Mouse (Mus musculus) heart, embryonic 13.5 days (tissue): ENCODE measurements around the gene Bri3bp. TPM values are rescaled to one million over a fixed set of nuclear protein-coding genes. Genes with fewer than 3 reads are reported as not detected.
"Not testable (repeated sequence)": the region's sequence is repeated elsewhere in the genome, so short reads cannot be mapped to it uniquely, and the experiment has no call there.

ENCODE experiments used
- ATAC-seq: fragments of 200-750 bp; cut with Nextera tagmentation; 2 replicates; pipeline ENCODE4 v1.8.0; 2017; ENCODE audit warnings: moderate TSS enrichment; ENCODE audit not compliant: insufficient number of reproducible peaks, low FRiP score, low TSS enrichment; ENCODE audit errors: extremely low read depth
- H3K27ac ChIP-seq: fragments of 300-500 bp; sonication (generic); replicated peaks from 2 replicates; pipeline ENCODE4 v1.5.1; 2015; ENCODE audit warnings: moderate library complexity, mild to moderate bottlenecking, inconsistent platforms
- H3K27me3 ChIP-seq: fragments of 300-500 bp; sonication (generic); replicated peaks from 2 replicates; pipeline ENCODE4 v1.6.1; 2015; ENCODE audit warnings: mild to moderate bottlenecking, inconsistent platforms
- H3K36me3 ChIP-seq: fragments of 300-500 bp; sonication (generic); 2 replicates; pipeline ENCODE4 v1.6.1; 2015; ENCODE audit warnings: mild to moderate bottlenecking, inconsistent platforms
- H3K4me1 ChIP-seq: fragments of 300-500 bp; sonication (generic); 2 replicates; pipeline ENCODE4 v1.6.1; 2015; ENCODE audit warnings: inconsistent platforms
- H3K4me2 ChIP-seq: fragments of 300-500 bp; sonication (generic); 2 replicates; pipeline ENCODE4 v1.6.1; 2015; ENCODE audit warnings: inconsistent platforms, mild to moderate bottlenecking, moderate library complexity
- H3K4me3 ChIP-seq: fragments of 300-500 bp; sonication (generic); 2 replicates; pipeline ENCODE4 v1.5.1; 2015; ENCODE audit warnings: moderate library complexity, mild to moderate bottlenecking, inconsistent platforms
- H3K9ac ChIP-seq: fragments of 300-500 bp; sonication (generic); 2 replicates; pipeline ENCODE4 v1.6.1; 2015; ENCODE audit warnings: inconsistent platforms, mild to moderate bottlenecking, moderate library complexity
- H3K9me3 ChIP-seq: fragments of 300-500 bp; sonication (generic); 2 replicates; pipeline ENCODE4 v1.6.1; 2016; ENCODE audit warnings: inconsistent platforms
- WGBS: fragments of 180-500 bp; shearing (Covaris S2); methylation state at CpG from one replicate; pipeline ENCODE4 v1.1.7; 2015; ENCODE audit warnings: mixed read lengths; 5-methylcytosine and 5-hydroxymethylcytosine counted together
- polyA plus RNA-seq: library from polyadenylated mRNA; unstranded; fragments of >200 nt; fragmentation: Nextera tagmentation; extraction: Ambion mirVana; gene quantifications from 2 replicates; pipeline ENCODE4 v1.2.1, GENCODE M21; 2015

The Bri3bp gene
- polyA plus RNA-seq, 1 experiment from 2014 or later: 35.8 TPM

DNA sequence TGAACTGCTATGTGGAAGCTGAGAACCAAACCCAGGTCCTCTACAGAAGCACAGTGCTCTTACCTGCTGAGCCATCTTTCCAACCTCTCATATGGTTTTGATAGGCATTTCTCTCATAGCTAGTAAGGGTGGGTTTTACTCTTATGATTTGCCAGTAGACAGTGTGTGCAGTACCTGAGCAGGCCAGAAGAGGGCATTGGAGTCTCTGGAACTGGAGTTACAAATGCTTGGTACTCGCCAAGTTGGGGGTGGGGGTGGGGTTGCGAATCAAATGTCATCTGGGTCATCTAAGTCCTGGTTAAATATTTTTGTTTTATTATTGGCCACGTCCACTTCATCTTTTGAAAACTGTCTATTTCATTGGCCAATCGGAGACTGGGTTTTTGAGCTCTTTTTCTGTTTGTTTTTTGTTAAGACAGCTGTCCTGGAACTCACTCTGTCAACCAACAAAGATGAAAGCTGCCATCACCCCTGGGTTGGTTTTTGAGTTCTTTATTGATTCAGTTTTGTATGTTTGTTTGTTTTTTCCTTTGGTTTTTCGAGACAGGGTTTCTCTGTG lies 29.3 kb upstream of the Bri3bp start:
- Histone ChIP-seq H3K4me2 (no peak overlapping the region), H3K9me3 (no peaks in the 10 kb centered on the region), H3K36me3 (peaks cover 37% of the 10 kb centered on the region), H3K27me3 (no peaks in the 10 kb centered on the region), H3K27ac (no peak overlapping the region), H3K4me1 (peaks cover 30% of the 10 kb centered on the region), H3K9ac (no peak overlapping the region), H3K4me3 (no peak overlapping the region)
- no peak for ATAC-seq
- 63% methylated on average over 5 of the region's 5 CpGs for WGBS

DNA sequence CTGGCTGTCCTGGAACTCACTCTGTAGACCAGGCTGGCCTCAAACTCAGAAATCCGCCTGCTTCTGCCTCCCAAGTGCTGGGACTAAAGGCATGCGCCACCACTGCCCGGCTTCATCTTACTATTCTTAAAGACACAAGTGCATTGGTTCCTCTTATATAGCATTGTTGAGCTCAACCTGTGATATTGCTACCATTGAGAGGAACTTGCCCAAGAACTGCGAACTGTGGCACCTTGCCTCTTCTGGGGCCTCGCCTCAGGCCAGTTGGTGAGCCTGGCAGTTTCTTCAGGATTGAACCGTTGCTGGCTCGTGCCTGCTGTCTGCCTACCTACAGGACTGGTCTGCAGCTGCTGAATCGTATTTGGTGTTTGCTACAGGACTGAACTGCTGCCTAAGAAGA lies 28.8 kb upstream of the Bri3bp start:
- not testable (repeated sequence) for H3K4me2 ChIP-seq, ATAC-seq, H3K9me3 ChIP-seq, H3K4me3 ChIP-seq, H3K9ac ChIP-seq, H3K27me3 ChIP-seq
- WGBS: 85% methylated on average over 8 of the region's 8 CpGs
- H3K36me3 ChIP-seq: peaks cover 42% of the 10 kb centered on the region
- peaks cover 25% of the 10 kb centered on the region for H3K4me1 ChIP-seq
- 0 out of 2 replicates have a peak overlapping the region, but pooled peaks have one; percentile 24 for H3K27ac ChIP-seq

DNA sequence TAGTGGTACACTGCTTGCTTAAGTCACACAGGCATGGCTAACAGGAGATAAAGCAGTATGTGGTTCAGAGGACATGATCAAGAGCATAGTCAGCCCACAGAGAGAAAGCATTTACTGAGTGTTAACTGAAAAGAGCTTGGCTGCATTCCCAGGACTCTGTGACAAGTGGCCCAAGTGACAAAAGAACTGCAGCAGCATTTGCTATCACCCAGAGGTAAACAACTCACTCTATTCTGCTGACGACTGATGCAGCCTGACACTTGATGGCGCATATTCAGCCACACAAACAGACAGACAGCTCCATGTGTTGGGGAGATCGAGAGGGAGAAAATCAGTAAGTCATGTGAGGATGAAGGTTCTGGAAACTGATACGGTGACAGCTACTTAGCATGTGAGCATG lies 27.6 kb upstream of the Bri3bp start:
- peak overlapping the region; percentile 85 for H3K27ac ChIP-seq
- peaks cover 18% of the 10 kb centered on the region for H3K4me1 ChIP-seq
- no peak overlapping the region for H3K4me2 ChIP-seq
- WGBS: 40% methylated on average over 4 of the region's 4 CpGs
- no peaks in the 10 kb centered on the region for H3K27me3 ChIP-seq
- no peak overlapping the region for H3K4me3 ChIP-seq
- peaks cover 54% of the 10 kb centered on the region for H3K36me3 ChIP-seq
- H3K9me3 ChIP-seq: no peaks in the 10 kb centered on the region
- H3K9ac ChIP-seq: no peak overlapping the region
- ATAC-seq: peak; percentile 27; the same call in 1 of the 2 replicates

DNA sequence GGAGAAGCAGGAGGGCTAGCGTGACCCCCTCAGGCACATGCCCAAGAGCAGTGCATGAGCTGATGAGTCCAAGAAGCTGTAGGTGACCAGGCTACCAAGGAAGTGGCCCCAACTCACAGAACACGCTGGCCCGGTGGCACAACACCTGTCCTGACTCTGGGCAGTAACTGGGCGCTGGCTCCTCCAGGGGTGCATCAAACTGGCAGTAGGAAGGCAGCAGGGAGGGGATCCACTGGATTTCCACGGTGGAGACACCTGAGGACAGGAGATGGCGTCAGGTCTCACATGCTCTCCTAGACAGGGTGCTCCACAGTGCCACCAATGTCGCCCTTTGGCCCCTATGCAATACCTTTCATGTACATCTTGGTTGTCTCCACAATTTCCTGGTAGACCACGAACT lies 25.2 kb upstream of the Bri3bp start:
- no peaks in the 10 kb centered on the region for H3K27me3 ChIP-seq
- no peaks in the 10 kb centered on the region for H3K9me3 ChIP-seq
- H3K4me3 ChIP-seq: no peak overlapping the region
- peaks cover 7% of the 10 kb centered on the region for H3K4me1 ChIP-seq
- H3K4me2 ChIP-seq: no peak overlapping the region
- peaks cover 77% of the 10 kb centered on the region for H3K36me3 ChIP-seq
- no peak for ATAC-seq
- H3K27ac ChIP-seq: no peak overlapping the region
- no peak overlapping the region for H3K9ac ChIP-seq
- 91% methylated on average over 8 of the region's 8 CpGs for WGBS

DNA sequence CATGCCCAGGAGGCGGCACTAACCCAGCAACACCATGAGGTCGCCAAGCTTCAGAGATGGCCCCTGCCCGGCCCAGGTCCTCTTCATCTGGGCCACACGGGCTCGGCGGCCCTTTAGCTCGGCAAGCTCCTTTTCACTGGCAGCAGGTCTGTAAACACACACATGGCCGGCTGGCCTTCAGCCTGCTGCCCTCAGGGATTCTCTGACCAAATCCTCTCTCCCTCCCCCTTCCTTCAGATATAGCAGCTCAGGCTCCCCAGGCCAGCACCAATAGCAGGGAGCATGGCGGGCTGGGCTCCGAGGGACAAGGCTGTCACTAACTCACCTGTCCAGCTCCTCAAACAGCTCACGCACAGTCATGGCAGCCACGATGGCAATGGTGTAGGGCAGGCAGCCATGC lies 22.7 kb upstream of the Bri3bp start:
- Histone ChIP-seq H3K9ac (no peak overlapping the region), H3K27me3 (no peaks in the 10 kb centered on the region), H3K4me3 (no peak overlapping the region), H3K27ac (no peak overlapping the region), H3K36me3 (peaks cover 99% of the 10 kb centered on the region), H3K4me1 (no peaks in the 10 kb centered on the region; the same call in 1 of the 2 replicates), H3K4me2 (no peak overlapping the region), H3K9me3 (no peaks in the 10 kb centered on the region)
- WGBS: 91% methylated on average over 12 of the region's 12 CpGs
- ATAC-seq: no peak; the same call in 1 of the 2 replicates

DNA sequence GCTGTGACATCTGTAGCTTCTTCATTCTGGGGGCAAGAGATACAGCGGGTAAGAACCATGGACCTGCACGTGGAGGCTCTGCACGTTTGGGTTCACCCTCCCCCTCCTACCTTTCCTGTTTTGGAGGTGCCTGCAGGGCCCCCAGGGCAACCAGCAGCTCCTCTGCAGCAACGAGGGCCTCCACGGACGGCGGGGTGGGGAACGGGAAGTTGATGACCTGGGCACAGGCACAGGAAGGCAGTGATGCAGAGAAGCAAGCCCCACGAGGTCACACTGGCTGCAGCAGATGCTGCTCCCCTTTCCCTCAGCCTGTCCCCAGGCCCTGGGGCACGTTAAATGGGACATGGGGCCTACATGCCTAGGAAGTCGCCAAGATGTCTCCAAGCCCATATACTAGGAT lies 22.2 kb upstream of the Bri3bp start:
- WGBS: 86% methylated on average over 11 of the region's 11 CpGs

DNA sequence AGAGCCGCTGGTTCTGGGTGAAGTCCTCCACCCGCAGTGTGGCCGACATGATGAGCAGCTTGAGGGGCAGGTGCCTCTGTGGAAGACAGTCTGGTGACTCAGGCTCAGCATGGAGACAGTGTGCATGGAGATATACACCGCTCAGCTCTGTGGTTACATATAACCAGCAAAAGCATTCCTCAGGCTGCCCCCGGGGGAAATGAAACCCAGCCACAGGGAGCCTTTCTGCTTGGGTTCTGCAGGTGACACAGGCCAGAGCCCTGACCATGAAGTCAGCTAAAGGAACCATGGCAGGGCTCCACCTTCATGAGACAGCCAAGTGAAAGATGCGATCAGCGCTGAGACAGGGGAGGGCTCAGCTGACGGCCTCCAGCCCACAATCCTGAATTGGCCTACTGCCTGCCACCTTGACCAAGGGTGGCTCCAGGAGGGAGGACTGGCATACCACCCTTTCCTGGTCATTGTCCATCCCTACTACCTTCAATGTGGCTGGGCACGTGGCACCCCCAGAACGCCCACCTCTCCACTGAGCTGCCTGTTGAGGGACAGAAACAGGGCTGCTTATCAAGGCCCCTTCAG lies 15.6 kb upstream of the Bri3bp start:
- 91% methylated on average over 10 of the region's 10 CpGs for WGBS
- no peak overlapping the region for H3K4me3 ChIP-seq
- peaks cover 100% of the 10 kb centered on the region for H3K36me3 ChIP-seq
- no peak for ATAC-seq
- no peaks in the 10 kb centered on the region for H3K27me3 ChIP-seq
- H3K27ac ChIP-seq: peak overlapping the region; percentile 67
- H3K9ac ChIP-seq: no peak overlapping the region
- no peaks in the 10 kb centered on the region for H3K9me3 ChIP-seq
- no peak overlapping the region for H3K4me2 ChIP-seq
- peaks cover 9% of the 10 kb centered on the region; the same call in 1 of the 2 replicates for H3K4me1 ChIP-seq

More for the DNA sequence above, 22.2 kb upstream of the Bri3bp start:
- Histone ChIP-seq H3K36me3 (peaks cover 99% of the 10 kb centered on the region), H3K9ac (no peak overlapping the region), H3K9me3 (no peaks in the 10 kb centered on the region), H3K4me3 (no peak overlapping the region), H3K27ac (no peak overlapping the region), H3K27me3 (no peaks in the 10 kb centered on the region), H3K4me1 (no peaks in the 10 kb centered on the region), H3K4me2 (no peak overlapping the region)
- ATAC-seq: no peak

DNA sequence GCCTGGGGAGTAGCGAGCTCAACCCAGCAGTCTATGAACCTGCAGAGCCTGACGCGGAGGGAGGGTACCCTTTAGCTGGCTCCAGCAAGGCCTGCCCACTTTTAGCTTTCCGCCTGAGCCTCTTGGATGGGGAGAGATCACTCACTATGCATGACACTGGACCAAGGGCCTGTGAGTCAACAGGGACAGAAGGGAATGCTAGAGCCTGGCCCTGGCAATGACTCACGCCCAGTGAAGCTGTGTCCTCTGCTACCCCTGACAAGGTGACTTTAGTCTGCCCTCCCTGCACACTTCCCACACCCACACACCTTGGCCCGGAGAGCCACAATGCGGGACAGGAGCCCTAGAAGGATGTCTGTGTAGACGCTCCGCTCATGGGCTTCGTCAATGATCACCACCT lies 15.0 kb upstream of the Bri3bp start:
- Histone ChIP-seq H3K4me2 (no peak overlapping the region), H3K9me3 (no peaks in the 10 kb centered on the region), H3K27me3 (no peaks in the 10 kb centered on the region), H3K27ac (peak overlapping the region; percentile 67), H3K4me3 (no peak overlapping the region), H3K4me1 (peaks cover 9% of the 10 kb centered on the region; the same call in 1 of the 2 replicates), H3K9ac (0 out of 2 replicates have a peak overlapping the region, but pooled peaks have one; percentile 24), H3K36me3 (peaks cover 100% of the 10 kb centered on the region)
- WGBS: 78% methylated on average over 10 of the region's 10 CpGs
- ATAC-seq: peak; percentile 57; the same call in 1 of the 2 replicates

DNA sequence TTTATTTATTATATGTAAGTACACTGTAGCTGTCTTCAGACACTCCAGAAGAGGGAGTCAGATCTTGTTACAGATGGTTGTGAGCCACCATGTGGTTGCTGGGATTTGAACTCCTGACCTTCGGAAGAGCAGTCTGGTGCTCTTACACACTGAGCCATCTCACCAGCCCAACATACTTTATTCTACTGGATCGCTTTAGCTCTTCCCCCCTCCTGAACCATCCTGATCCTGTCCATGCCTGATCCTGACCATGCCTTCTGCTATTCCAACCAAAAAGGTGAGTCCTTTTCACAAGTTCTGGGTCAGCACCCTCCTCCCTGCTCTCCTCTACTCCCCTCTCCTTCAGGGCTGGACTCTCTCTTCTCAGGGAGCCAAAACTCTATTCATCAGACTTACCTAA lies 9.0 kb upstream of the Bri3bp start:
- not testable (repeated sequence) for H3K9me3 ChIP-seq, H3K4me3 ChIP-seq, H3K27me3 ChIP-seq, H3K27ac ChIP-seq, ATAC-seq
- Histone ChIP-seq H3K4me1 (peaks cover 18% of the 10 kb centered on the region), H3K36me3 (peaks cover 42% of the 10 kb centered on the region), H3K4me2 (peak overlapping the region; percentile 94), H3K9ac (peak overlapping the region; percentile 91; the same call in 1 of the 2 replicates)
- 92% methylated on average over 2 of the region's 2 CpGs for WGBS

DNA sequence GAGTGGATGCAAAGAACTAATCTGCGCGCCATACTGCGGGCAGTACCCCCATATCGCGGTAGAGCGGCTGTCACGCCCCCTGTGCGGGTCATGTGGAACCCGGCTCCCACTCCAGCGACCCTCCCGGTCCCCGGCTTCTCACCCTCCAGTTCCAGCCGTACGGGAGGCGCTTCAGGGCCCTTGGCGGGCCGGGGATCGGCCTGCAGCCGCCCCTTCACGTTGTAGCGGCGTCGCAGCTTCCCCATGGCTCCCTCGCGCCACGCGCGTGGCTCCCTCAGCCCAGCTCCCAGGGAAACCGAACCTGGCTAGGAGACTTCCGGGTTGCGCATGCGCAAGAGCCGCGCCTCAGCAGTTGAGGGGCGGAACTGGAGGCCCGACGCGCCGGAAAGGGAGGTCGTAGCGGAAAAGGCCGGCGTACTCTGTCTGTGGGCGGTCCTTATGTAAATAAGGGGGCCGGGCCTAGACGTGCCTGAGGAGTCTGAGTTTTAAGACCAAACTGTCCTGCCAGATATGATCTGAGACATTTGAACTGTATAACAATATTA lies 7.5 kb upstream of the Bri3bp start, which contains the start of gene Dhx37:
TSS of gene Dhx37 (minus strand) at position 329 of the 545 bp plus-strand sequence.
- H3K27me3 ChIP-seq: no peaks in the 10 kb centered on the region
- peaks cover 18% of the 10 kb centered on the region for H3K4me1 ChIP-seq
- H3K9me3 ChIP-seq: no peaks in the 10 kb centered on the region
- H3K27ac ChIP-seq: 0 out of 2 replicates have a peak within 1 kb of the TSS, but pooled peaks have one; percentile 40
- H3K9ac ChIP-seq: peak within 1 kb of the TSS; percentile 91
- peak within 1 kb of the TSS; percentile 82 for H3K4me3 ChIP-seq
- peak within 1 kb of the TSS; percentile 94 for H3K4me2 ChIP-seq
- WGBS: under 1% methylated on average over 46 of the region's 46 CpGs
- peak; percentile 92 for ATAC-seq
- peaks cover 26% of the 10 kb centered on the region for H3K36me3 ChIP-seq

DNA sequence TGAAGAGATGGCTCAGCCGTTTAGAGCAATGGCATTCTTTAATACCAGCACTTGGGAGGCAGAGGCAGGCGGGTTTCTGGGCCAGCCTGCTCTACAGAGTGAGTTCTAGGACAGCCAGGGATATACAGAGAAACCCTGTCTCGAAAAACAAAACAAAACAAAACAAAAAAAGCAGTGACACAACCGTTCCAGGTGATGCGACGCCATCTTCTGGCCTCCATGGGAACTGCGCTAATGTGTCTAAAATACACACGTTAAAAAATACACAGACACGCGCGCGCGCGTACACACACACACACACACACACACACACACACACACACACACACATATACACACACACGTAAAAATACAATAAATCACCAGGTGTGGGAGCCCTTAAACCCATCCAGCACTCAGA lies 7.0 kb upstream of the Bri3bp start:
- H3K27me3 ChIP-seq, H3K9ac ChIP-seq, H3K9me3 ChIP-seq, ATAC-seq: not testable (repeated sequence)
- Histone ChIP-seq H3K4me3 (peak overlapping the region; percentile 82), H3K4me2 (peak overlapping the region; percentile 94), H3K36me3 (peaks cover 22% of the 10 kb centered on the region), H3K27ac (0 out of 2 replicates have a peak overlapping the region, but pooled peaks have one; percentile 28), H3K4me1 (peaks cover 18% of the 10 kb centered on the region)
- WGBS: 47% methylated on average over 13 of the region's 15 CpGs
